Mouse (Mus musculus) limb, embryonic 15.5 days (tissue): ENCODE measurements around the gene Ccdc47. TPM values are rescaled to one million over a fixed set of nuclear protein-coding genes. Genes with fewer than 3 reads are reported as not detected.

Source experiments
- ATAC-seq: fragments of 200-750 bp; cut with Nextera tagmentation; 2 replicates; pipeline ENCODE4 v1.8.0; 2017; ENCODE audit warnings: low read depth, moderate TSS enrichment; ENCODE audit not compliant: insufficient number of reproducible peaks, low FRiP score, low TSS enrichment
- H3K27ac ChIP-seq: fragments of 300-500 bp; sonication (generic); 2 replicates; pipeline ENCODE4 v1.5.1; 2015; ENCODE audit warnings: moderate library complexity, mild to moderate bottlenecking, inconsistent platforms
- H3K27me3 ChIP-seq: fragments of 300-500 bp; sonication (generic); 2 replicates; pipeline ENCODE4 v1.6.1; 2015; ENCODE audit warnings: inconsistent platforms
- H3K36me3 ChIP-seq: fragments of 300-500 bp; sonication (generic); 2 replicates; pipeline ENCODE4 v1.6.1; 2015; ENCODE audit warnings: inconsistent platforms
- H3K4me1 ChIP-seq: fragments of 300-500 bp; sonication (generic); 2 replicates; pipeline ENCODE4 v1.6.1; 2015; ENCODE audit warnings: inconsistent platforms
- H3K4me2 ChIP-seq: fragments of 300-500 bp; sonication (generic); 2 replicates; pipeline ENCODE4 v1.6.1; 2015; ENCODE audit warnings: mild to moderate bottlenecking, inconsistent platforms
- H3K4me3 ChIP-seq: fragments of 300-500 bp; sonication (generic); 2 replicates; pipeline ENCODE4 v1.5.1; 2015; ENCODE audit warnings: mild to moderate bottlenecking, inconsistent platforms
- H3K9ac ChIP-seq: fragments of 300-500 bp; sonication (generic); 2 replicates; pipeline ENCODE4 v1.6.1; 2015; ENCODE audit warnings: inconsistent platforms
- H3K9me3 ChIP-seq: fragments of 300-500 bp; sonication (generic); 2 replicates; pipeline ENCODE4 v1.6.1; 2016; ENCODE audit warnings: inconsistent platforms
- WGBS: fragments of 180-500 bp; shearing (Covaris S2); methylation state at CpG from one replicate; pipeline ENCODE4 v1.1.7; 2015; 5-methylcytosine and 5-hydroxymethylcytosine counted together
- polyA plus RNA-seq: library from polyadenylated mRNA; unstranded; fragments of >200 nt; fragmentation: Nextera tagmentation; extraction: Ambion mirVana; gene quantifications from 2 replicates; pipeline ENCODE4 v1.2.1, GENCODE M21; 2015

Ccdc47 gene
- polyA plus RNA-seq, 1 experiment from 2014 or later = 83.6 TPM

DNA sequence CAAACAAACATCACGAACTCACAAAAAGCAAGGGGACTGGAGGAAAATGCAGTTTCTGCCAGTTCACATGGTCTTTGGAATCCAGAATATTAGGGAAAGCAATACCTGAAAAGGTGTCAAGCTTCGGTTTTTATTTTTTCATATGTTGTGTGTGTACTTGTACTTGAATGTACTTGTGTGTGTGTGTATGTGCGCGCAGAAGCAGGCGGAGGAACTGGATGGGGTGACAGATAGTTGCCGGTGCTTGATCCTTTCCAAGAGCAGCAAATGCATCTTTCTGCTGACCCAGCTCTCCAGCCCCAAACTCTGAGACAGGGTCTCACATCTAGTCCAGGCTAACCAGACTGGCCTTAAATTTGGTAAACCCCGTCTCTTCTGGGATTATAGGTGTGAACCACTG, 21.3 kb downstream of the Ccdc47 start:
- H3K9me3 ChIP-seq = no peaks in the 10 kb centered on the region
- 89% methylated on average over 7 of the region's 7 CpGs for WGBS
- H3K27ac ChIP-seq = peak overlapping the region; percentile 38; the same call in 1 of the 2 replicates
- no peak overlapping the region for H3K9ac ChIP-seq
- peaks cover 11% of the 10 kb centered on the region; the same call in 1 of the 2 replicates for H3K4me1 ChIP-seq
- peaks cover 25% of the 10 kb centered on the region for H3K36me3 ChIP-seq
- ATAC-seq = no peak
- no peak overlapping the region for H3K4me2 ChIP-seq
- no peaks in the 10 kb centered on the region for H3K27me3 ChIP-seq
- no peak overlapping the region for H3K4me3 ChIP-seq

DNA sequence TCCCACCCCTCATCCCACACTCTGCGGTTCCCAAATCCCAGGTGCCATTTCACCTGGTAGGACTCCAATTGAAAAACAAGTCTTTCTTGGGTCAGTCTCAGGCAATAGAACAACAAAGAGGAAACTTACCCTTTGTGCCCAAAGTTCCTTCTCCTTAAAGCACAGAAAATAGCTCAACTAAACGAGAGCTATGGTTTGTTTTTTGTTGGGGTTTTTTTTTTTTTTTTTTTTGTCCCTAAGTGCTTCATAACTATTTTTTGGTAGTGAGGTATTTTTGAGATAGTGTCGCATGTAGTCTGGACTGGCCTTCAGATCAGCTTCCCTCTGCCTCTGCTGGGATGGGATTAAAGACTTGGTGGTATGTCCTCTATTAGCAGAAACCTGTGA, 22.0 kb downstream of the Ccdc47 start:
- no peaks in the 10 kb centered on the region for H3K27me3 ChIP-seq
- no peak for ATAC-seq
- H3K4me3 ChIP-seq = peak overlapping the region; percentile 78
- H3K9ac ChIP-seq = peak overlapping the region; percentile 64; the same call in 1 of the 2 replicates
- 31% methylated on average over 3 of the region's 3 CpGs for WGBS
- H3K36me3 ChIP-seq = peaks cover 22% of the 10 kb centered on the region
- H3K4me2 ChIP-seq = peak overlapping the region; percentile 66
- peaks cover 11% of the 10 kb centered on the region; the same call in 1 of the 2 replicates for H3K4me1 ChIP-seq
- H3K27ac ChIP-seq = peak overlapping the region; percentile 82
- no peaks in the 10 kb centered on the region for H3K9me3 ChIP-seq

DNA sequence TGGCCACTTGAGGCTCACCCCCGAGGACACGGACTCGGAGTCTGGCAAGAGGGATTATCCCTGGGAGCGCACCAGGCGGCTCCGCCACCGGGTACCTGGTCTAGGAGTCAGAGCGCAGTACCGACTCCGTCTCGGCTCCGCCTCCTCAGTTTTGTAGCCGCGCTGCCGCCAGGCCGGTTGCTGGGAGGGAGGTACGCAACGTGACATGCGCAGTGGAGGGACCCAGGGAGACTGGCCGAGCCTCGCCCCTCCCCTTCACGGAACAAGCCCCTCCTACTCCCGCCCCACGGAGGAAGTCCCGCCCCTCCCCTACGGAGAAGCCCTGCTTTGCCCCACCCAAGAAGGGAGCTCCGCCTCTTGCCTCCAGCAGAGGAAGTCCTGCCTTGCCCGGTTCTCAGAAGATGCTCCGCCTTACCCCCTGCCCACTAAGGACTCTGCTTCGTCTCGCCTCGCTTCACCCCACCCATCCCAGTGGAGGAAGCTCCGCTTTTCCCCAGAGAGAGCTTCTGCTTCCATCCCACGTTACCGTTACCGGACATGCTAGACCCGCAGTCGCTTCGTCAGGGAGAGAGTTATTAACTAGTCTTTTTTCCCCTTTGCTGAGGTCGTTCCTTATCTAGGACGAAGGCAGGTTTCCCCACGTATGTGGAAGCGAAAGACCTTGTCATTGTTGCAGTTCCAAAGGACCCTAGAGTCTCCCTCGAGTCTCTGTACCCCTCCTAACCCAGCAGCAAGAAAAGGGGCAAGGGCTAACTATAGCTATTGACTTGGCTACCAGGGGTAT, 22.6 kb downstream of the Ccdc47 start:
- Histone ChIP-seq H3K36me3 (peaks cover 22% of the 10 kb centered on the region), H3K9me3 (no peaks in the 10 kb centered on the region), H3K27me3 (no peaks in the 10 kb centered on the region), H3K4me3 (peak overlapping the region; percentile 78), H3K9ac (peak overlapping the region; percentile 68), H3K4me2 (peak overlapping the region; percentile 66), H3K4me1 (peaks cover 11% of the 10 kb centered on the region; the same call in 1 of the 2 replicates), H3K27ac (peak overlapping the region; percentile 93)
- peak; percentile 95 for ATAC-seq
- under 1% methylated on average over 43 of the region's 44 CpGs for WGBS

GRCm38 (mm10) chr11:106192657-106193370, 23.3 kb downstream of the Ccdc47 start:
- ATAC-seq = peak; percentile 36; the same call in 1 of the 2 replicates
- Histone ChIP-seq H3K9ac (peak overlapping the region; percentile 68), H3K36me3 (peaks cover 15% of the 10 kb centered on the region), H3K4me2 (peak overlapping the region; percentile 52), H3K4me3 (peak overlapping the region; percentile 78), H3K27ac (peak overlapping the region; percentile 93), H3K27me3 (no peaks in the 10 kb centered on the region), H3K4me1 (peaks cover 11% of the 10 kb centered on the region; the same call in 1 of the 2 replicates), H3K9me3 (no peaks in the 10 kb centered on the region)
- 8% methylated on average over 19 of the region's 19 CpGs for WGBS

- Histone ChIP-seq H3K9ac (no peak overlapping the region), H3K36me3 (peaks cover 9% of the 10 kb centered on the region), H3K27ac (no peak overlapping the region), H3K27me3 (no peaks in the 10 kb centered on the region), H3K4me2 (peak overlapping the region; percentile 52), H3K9me3 (no peaks in the 10 kb centered on the region), H3K4me3 (peak overlapping the region; percentile 78), H3K4me1 (peaks cover 11% of the 10 kb centered on the region; the same call in 1 of the 2 replicates)
- WGBS = 77% methylated on average over 5 of the region's 5 CpGs
- ATAC-seq = no peak
Measured at GRCm38 (mm10) chr11:106192241-106192640, 23.9 kb downstream of the Ccdc47 start.

DNA sequence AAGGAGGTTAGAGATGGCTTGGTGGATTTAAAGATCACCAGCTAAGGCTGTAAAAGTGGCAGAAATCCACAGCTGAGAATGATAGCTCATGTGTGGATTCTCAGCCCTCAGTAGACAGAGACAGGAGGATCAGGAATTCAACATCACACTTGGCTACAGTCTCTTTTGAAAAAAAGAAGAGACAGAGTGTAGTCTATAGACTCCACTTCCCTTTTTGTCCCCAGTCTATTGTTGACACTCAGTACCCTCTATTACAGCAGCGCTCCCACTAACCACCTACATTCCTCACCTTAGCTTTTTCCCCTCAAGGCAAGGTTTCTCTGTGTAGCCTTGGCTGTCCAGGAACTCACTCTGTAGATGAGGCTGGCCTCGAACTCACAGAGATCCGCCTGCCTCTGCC, 24.4 kb downstream of the Ccdc47 start:
- no peak for ATAC-seq
- 90% methylated on average over 3 of the region's 3 CpGs for WGBS
- H3K27me3 ChIP-seq = no peaks in the 10 kb centered on the region

GRCm38 (mm10) chr11:106187326-106187725, 28.8 kb downstream of the Ccdc47 start:
- 94% methylated on average over 4 of the region's 4 CpGs for WGBS
- ATAC-seq = no peak
- Histone ChIP-seq H3K4me3 (no peak overlapping the region), H3K4me1 (peaks cover 3% of the 10 kb centered on the region; the same call in 1 of the 2 replicates), H3K4me2 (no peak overlapping the region), H3K27ac (no peak overlapping the region), H3K9ac (no peak overlapping the region), H3K36me3 (peaks cover 8% of the 10 kb centered on the region; the same call in 1 of the 2 replicates), H3K9me3 (no peaks in the 10 kb centered on the region), H3K27me3 (no peaks in the 10 kb centered on the region)

More for the DNA sequence above, 24.4 kb downstream of the Ccdc47 start:
- Histone ChIP-seq H3K4me3 (no peak overlapping the region), H3K9me3 (no peaks in the 10 kb centered on the region), H3K4me1 (peaks cover 11% of the 10 kb centered on the region; the same call in 1 of the 2 replicates), H3K4me2 (no peak overlapping the region), H3K9ac (no peak overlapping the region), H3K27ac (no peak overlapping the region), H3K36me3 (peaks cover 4% of the 10 kb centered on the region)

DNA sequence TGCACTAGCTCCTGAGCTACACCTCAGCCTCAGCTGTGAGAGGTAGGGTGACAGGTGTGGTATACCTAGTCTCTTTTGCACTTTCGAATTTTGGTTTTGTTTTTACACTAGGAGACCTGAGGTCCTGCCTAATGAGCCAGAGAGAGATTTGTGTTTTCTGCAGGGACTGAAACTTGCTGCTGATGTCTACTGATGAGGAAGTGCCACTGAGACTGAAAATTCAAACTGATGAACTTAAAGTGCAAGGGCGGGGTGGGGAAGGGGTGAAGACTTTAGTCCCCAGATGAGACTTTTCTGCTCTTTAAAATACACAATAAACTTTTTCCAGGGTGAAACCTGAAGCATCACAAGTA, 35.7 kb downstream of the Ccdc47 start:
- Histone ChIP-seq H3K4me3 (no peak overlapping the region), H3K9ac (no peak overlapping the region), H3K4me2 (no peak overlapping the region), H3K27ac (no peak overlapping the region), H3K36me3 (peaks cover 7% of the 10 kb centered on the region; the same call in 1 of the 2 replicates), H3K27me3 (no peaks in the 10 kb centered on the region), H3K4me1 (0 out of 2 replicates have a peak, but pooled peaks cover 3% of the 10 kb centered on the region), H3K9me3 (no peaks in the 10 kb centered on the region)
- WGBS = 86% methylated on average over 2 of the region's 2 CpGs
- no peak for ATAC-seq

GRCm38 (mm10) chr11:106179711-106180448, 36.3 kb downstream of the Ccdc47 start:
- H3K4me1 ChIP-seq = peaks cover 3% of the 10 kb centered on the region; the same call in 1 of the 2 replicates
- H3K4me3 ChIP-seq = no peak overlapping the region
- H3K36me3 ChIP-seq = peaks cover 7% of the 10 kb centered on the region; the same call in 1 of the 2 replicates
- H3K9ac ChIP-seq = no peak overlapping the region
- ATAC-seq = no peak
- WGBS = 74% methylated on average over 7 of the region's 7 CpGs
- no peaks in the 10 kb centered on the region for H3K9me3 ChIP-seq
- H3K27ac ChIP-seq = no peak overlapping the region
- no peak overlapping the region for H3K4me2 ChIP-seq
- H3K27me3 ChIP-seq = no peaks in the 10 kb centered on the region

- ATAC-seq = no peak
- Histone ChIP-seq H3K36me3 (peaks cover 7% of the 10 kb centered on the region; the same call in 1 of the 2 replicates), H3K4me3 (no peak overlapping the region), H3K4me2 (no peak overlapping the region), H3K27me3 (no peaks in the 10 kb centered on the region), H3K4me1 (peaks cover 9% of the 10 kb centered on the region), H3K27ac (no peak overlapping the region), H3K9ac (no peak overlapping the region), H3K9me3 (no peaks in the 10 kb centered on the region)
- WGBS = 57% methylated on average over 5 of the region's 5 CpGs
Measured at GRCm38 (mm10) chr11:106178036-106178782, 37.9 kb downstream of the Ccdc47 start.

- Histone ChIP-seq H3K9ac (no peak overlapping the region), H3K36me3 (peaks cover 8% of the 10 kb centered on the region; the same call in 1 of the 2 replicates), H3K27ac (no peak overlapping the region), H3K27me3 (no peaks in the 10 kb centered on the region), H3K4me2 (no peak overlapping the region), H3K4me1 (peaks cover 9% of the 10 kb centered on the region), H3K4me3 (no peak overlapping the region), H3K9me3 (no peaks in the 10 kb centered on the region)
- no peak for ATAC-seq
- WGBS = 85% methylated on average over 5 of the region's 5 CpGs
Measured at GRCm38 (mm10) chr11:106176372-106176771, 39.8 kb downstream of the Ccdc47 start.
